Mouse (Mus musculus): ENCODE measurements around the gene Arap1.
A peak's percentile ranks its signal among the peaks of the same experiment; 100 is the strongest.

The Arap1 gene

GRCm38 (mm10) chr7:101326006-101326405 lies 21.9 kb upstream of the Arap1 start:
- no peak for DNase-seq (ENCODE audit: low read depth, low spot score)

- no peak for DNase-seq (ENCODE audit: low read depth, low spot score)
These were observed 20.6 kb upstream of the Arap1 start for GRCm38 (mm10) chr7:101327263-101327662.

- DNase-seq (ENCODE audit: low read depth, low spot score), result no peak
These were observed 20.1 kb upstream of the Arap1 start for GRCm38 (mm10) chr7:101327786-101328185.

GRCm38 (mm10) chr7:101328621-101329158 lies 19.2 kb upstream of the Arap1 start:
- peak; percentile 95 for DNase-seq (ENCODE audit: low read depth, low spot score)

- DNase-seq (ENCODE audit: low read depth, low spot score), result no peak
These were observed 18.3 kb upstream of the Arap1 start for GRCm38 (mm10) chr7:101329606-101330005.

GRCm38 (mm10) chr7:101330074-101330840 lies 17.6 kb upstream of the Arap1 start:
- DNase-seq (ENCODE audit: low read depth, low spot score), result peak; percentile 83

- peak; percentile 82 for DNase-seq (ENCODE audit: low read depth, low spot score)
These were observed 17.1 kb upstream of the Arap1 start for GRCm38 (mm10) chr7:101330841-101331173.

GRCm38 (mm10) chr7:101332045-101332831 lies 15.6 kb upstream of the Arap1 start:
- peak; percentile 51 for DNase-seq (ENCODE audit: low read depth, low spot score)

GRCm38 (mm10) chr7:101335228-101335627 lies 12.6 kb upstream of the Arap1 start:
- DNase-seq (ENCODE audit: low read depth, low spot score), result peak; percentile 66

- no peak for DNase-seq (ENCODE audit: low read depth, low spot score)
These were observed 11.2 kb upstream of the Arap1 start for GRCm38 (mm10) chr7:101336686-101337085.

GRCm38 (mm10) chr7:101337401-101337800 lies 10.5 kb upstream of the Arap1 start:
- DNase-seq (ENCODE audit: low read depth, low spot score), result peak; percentile 70

- DNase-seq (ENCODE audit: low read depth, low spot score), result no peak
These were observed 6.5 kb upstream of the Arap1 start for GRCm38 (mm10) chr7:101341405-101341804.

GRCm38 (mm10) chr7:101343135-101343534 lies 4.7 kb upstream of the Arap1 start:
- DNase-seq (ENCODE audit: low read depth, low spot score), result no peak

- DNase-seq (ENCODE audit: low read depth, low spot score), result no peak
These were observed 3.0 kb upstream of the Arap1 start for GRCm38 (mm10) chr7:101344892-101345291.

GRCm38 (mm10) chr7:101346991-101347390 lies 876 bp upstream of the Arap1 start:
- no peak for DNase-seq (ENCODE audit: low read depth, low spot score)

- DNase-seq (ENCODE audit: low read depth, low spot score), result peak; percentile 30
These were observed 445 bp downstream of the Arap1 start for GRCm38 (mm10) chr7:101348312-101348711.

GRCm38 (mm10) chr7:101349861-101350260 lies 2.0 kb downstream of the Arap1 start:
- peak; percentile 85 for DNase-seq (ENCODE audit: low read depth, low spot score)

GRCm38 (mm10) chr7:101352404-101352803 lies 4.5 kb downstream of the Arap1 start:
- DNase-seq (ENCODE audit: low read depth, low spot score), result no peak

- DNase-seq (ENCODE audit: low read depth, low spot score), result no peak
These were observed 6.6 kb downstream of the Arap1 start for GRCm38 (mm10) chr7:101354423-101354822.

- no peak for DNase-seq (ENCODE audit: low read depth, low spot score)
These were observed 7.8 kb downstream of the Arap1 start for GRCm38 (mm10) chr7:101355551-101356100.

GRCm38 (mm10) chr7:101356868-101357267 lies 9.0 kb downstream of the Arap1 start:
- no peak for DNase-seq (ENCODE audit: low read depth, low spot score)

- DNase-seq (ENCODE audit: low read depth, low spot score), result no peak
These were observed 12.5 kb downstream of the Arap1 start for GRCm38 (mm10) chr7:101360406-101360805.

All from brain, adult 2 months (tissue).